ENCODE assay signal across 15 mouse cellular contexts in genomic region chr11:18070586-18071306, GRCm38 (mm10).
DNase-seq lines count a peak whose midpoint lies in the region; ATAC-seq lines count a peak whose summit lies in the region.
"Had no signal": no experiment of that assay in that cellular context is flagged by ENCODE, and none has a peak within 500 bp of the region (broad histone marks: within the 10 kb centered on the region; RNA-seq: fewer than 3 reads in every experiment).

No protein-coding gene starts in this region.

- 68% methylated on average over 4 of the region's 4 CpGs for WGBS in neural tube, embryonic 13.5 days
- WGBS in neural tube, embryonic 15.5 days = 75% methylated on average over 4 of the region's 4 CpGs

- no peaks in the 10 kb centered on the region for H3K27me3 ChIP-seq in neural tube, embryonic 13.5 days
- no peaks in the 10 kb centered on the region for H3K27me3 ChIP-seq in neural tube, embryonic 15.5 days (replicated peaks)
- H3K27me3 ChIP-seq: CH12.LX; embryonic facial prominence, embryonic 12.5 days; heart, embryonic 15.5 days; liver, embryonic 12.5 days; midbrain, embryonic 12.5 days had no signal

- peak; percentile 44; the same call in 1 of the 2 replicates for ATAC-seq in frontal cortex, adult (ENCODE audit: low TSS enrichment)
- no peak for ATAC-seq in neural tube, embryonic 13.5 days (ENCODE audit: low read depth)
- ATAC-seq in neural tube, embryonic 15.5 days (ENCODE audit: low FRiP score) = no peak
- ATAC-seq: activated CD4-positive, CD25-positive, alpha-beta regulatory T cell, adult 4 months; liver, embryonic 12.5 days had no signal

- H3K4me1 ChIP-seq in neural tube, embryonic 13.5 days (replicated peaks) = peaks cover 17% of the 10 kb centered on the region; the same call in 1 of the 2 replicates
- no peaks in the 10 kb centered on the region for H3K4me1 ChIP-seq in neural tube, embryonic 15.5 days
- H3K4me1 ChIP-seq: embryonic facial prominence, embryonic 12.5 days; heart, embryonic 15.5 days; liver, embryonic 12.5 days had no signal

- no peaks in the 10 kb centered on the region for H3K36me3 ChIP-seq in neural tube, embryonic 13.5 days
- H3K36me3 ChIP-seq in neural tube, embryonic 15.5 days = no peaks in the 10 kb centered on the region
- H3K36me3 ChIP-seq: embryonic facial prominence, embryonic 12.5 days; heart, embryonic 15.5 days; liver, embryonic 12.5 days; midbrain, embryonic 12.5 days had no signal

- H3K4me3 ChIP-seq in neural tube, embryonic 13.5 days = no peak overlapping the region
- no peak overlapping the region for H3K4me3 ChIP-seq in neural tube, embryonic 15.5 days (replicated peaks)
- H3K4me3 ChIP-seq: embryonic facial prominence, embryonic 12.5 days; heart, embryonic 15.5 days; liver, embryonic 12.5 days; midbrain, embryonic 12.5 days had no signal

- H3K27ac ChIP-seq in neural tube, embryonic 13.5 days (replicated peaks) = peak overlapping the region; percentile 73
- H3K27ac ChIP-seq in neural tube, embryonic 15.5 days (replicated peaks) = no peak overlapping the region
- H3K27ac ChIP-seq: embryonic facial prominence, embryonic 12.5 days; heart, embryonic 15.5 days; liver, embryonic 12.5 days; midbrain, embryonic 12.5 days; stomach, postnatal 0 days had no signal

- H3K9ac ChIP-seq in neural tube, embryonic 13.5 days = no peak overlapping the region
- H3K9ac ChIP-seq in neural tube, embryonic 15.5 days (replicated peaks) = no peak overlapping the region
- H3K9ac ChIP-seq: embryonic facial prominence, embryonic 12.5 days; heart, embryonic 15.5 days; liver, embryonic 12.5 days; midbrain, embryonic 12.5 days had no signal

- no peaks in the 10 kb centered on the region for H3K9me3 ChIP-seq in neural tube, embryonic 13.5 days
- no peaks in the 10 kb centered on the region for H3K9me3 ChIP-seq in neural tube, embryonic 15.5 days (replicated peaks)
- H3K9me3 ChIP-seq: embryonic facial prominence, embryonic 12.5 days; heart, embryonic 15.5 days; liver, embryonic 12.5 days; midbrain, embryonic 12.5 days had no signal

- DNase-seq in frontal cortex, postnatal 14 days (ENCODE audit: low spot score in 2 of 2) = no peak
- peak; percentile 84 to 86 for DNase-seq in cerebellum, postnatal 10 days
- peak; percentile 10 for DNase-seq in telencephalon, adult 2 months (ENCODE audit: low read depth, low spot score)
- no peak for DNase-seq in spleen, postnatal 14 days (ENCODE audit: low spot score in 2 of 2)
- DNase-seq in urinary bladder, postnatal 10 days (ENCODE audit: low spot score) = no peak

- H3K4me2 ChIP-seq in neural tube, embryonic 13.5 days = no peak overlapping the region
- H3K4me2 ChIP-seq in neural tube, embryonic 15.5 days = no peak overlapping the region
- H3K4me2 ChIP-seq: embryonic facial prominence, embryonic 12.5 days; heart, embryonic 15.5 days; liver, embryonic 12.5 days; midbrain, embryonic 12.5 days had no signal

Comparison
In these comparisons a context has a peak if more than half of its experiments do, and no peak if none do; other contexts are left out.
1. DNase-seq: peak in cerebellum, postnatal 10 days (2 of 2) and telencephalon, adult 2 months (single experiment); none in frontal cortex, postnatal 14 days (0 of 2), spleen, postnatal 14 days (0 of 2) and urinary bladder, postnatal 10 days (single experiment).